Mouse (Mus musculus) megakaryocyte, embryonic 14.5 days (primary cell): ENCODE results near the gene Rnf31.

Experiments used
- FLI1 ChIP-seq: IDR thresholded peaks from 2 replicates; pipeline ENCODE4 v1.6.1; 2012; ENCODE audit warnings: low read length, inconsistent platforms, mixed read lengths
- GATA1 ChIP-seq: IDR thresholded peaks from 3 replicates; pipeline ENCODE4 v1.6.1; 2012; ENCODE audit warnings: mixed read lengths, low read length, inconsistent platforms, borderline replicate concordance

GRCm38 (mm10) chr14:55575302-55575701, 16.2 kb upstream of the Rnf31 start, which contains the start of gene Fitm1:
- TF ChIP-seq GATA1 (no peak), FLI1 (no peak)
